ENCODE assay signal across 17 mouse cellular contexts in genomic region chr2:166492895-166493294, GRCm38 (mm10).
DNase-seq lines count a peak whose midpoint lies in the region; TF ChIP-seq lines count a peak whose summit lies in the region.
"Had no signal": no experiment of that assay in that cellular context is flagged by ENCODE, and none has a peak within 500 bp of the region (broad histone marks: within the 10 kb centered on the region; RNA-seq: fewer than 3 reads in every experiment).

No protein-coding gene starts in this region.

- no peak overlapping the region for H3K4me3 ChIP-seq in bone marrow macrophage, adult 2 months (ENCODE audit: insufficient read depth, low read length)
- no peak overlapping the region for H3K4me3 ChIP-seq in embryonic facial prominence, embryonic 10.5 days
- H3K4me3 ChIP-seq: forebrain, embryonic 12.5 days; heart, embryonic 10.5 days; liver, embryonic 13.5 days; neural tube, embryonic 12.5 days had no signal

- H3K9me3 ChIP-seq in embryonic facial prominence, embryonic 10.5 days = no peaks in the 10 kb centered on the region
- H3K9me3 ChIP-seq: forebrain, embryonic 12.5 days; heart, embryonic 10.5 days; liver, embryonic 13.5 days; neural tube, embryonic 12.5 days had no signal

- peaks cover 26% of the 10 kb centered on the region for H3K4me1 ChIP-seq in bone marrow macrophage, adult 2 months (ENCODE audit: control insufficient read depth, insufficient read depth, low read length)
- H3K4me1 ChIP-seq in embryonic facial prominence, embryonic 10.5 days = peaks cover 75% of the 10 kb centered on the region
- H3K4me1 ChIP-seq: liver, embryonic 13.5 days had no signal

- H3K27me3 ChIP-seq in embryonic facial prominence, embryonic 10.5 days (replicated peaks; ENCODE audit: low read depth, poor library complexity, severe bottlenecking) = no peaks in the 10 kb centered on the region
- H3K27me3 ChIP-seq: forebrain, embryonic 12.5 days; liver, embryonic 13.5 days; neural tube, embryonic 12.5 days had no signal

- TF ChIP-seq CTCF in bone marrow macrophage, adult 2 months (IDR thresholded peaks at IDR 0.05; ENCODE audit: low read depth, low read length) = no peak; the same call in 1 of the 2 replicates

- H3K36me3 ChIP-seq in embryonic facial prominence, embryonic 10.5 days (replicated peaks) = no peaks in the 10 kb centered on the region
- H3K36me3 ChIP-seq: forebrain, embryonic 12.5 days; heart, embryonic 10.5 days; liver, embryonic 13.5 days; neural tube, embryonic 12.5 days had no signal

- peak overlapping the region; percentile 42 for H3K27ac ChIP-seq in bone marrow macrophage, adult 2 months (ENCODE audit: insufficient read depth, low read depth, low read length)
- H3K27ac ChIP-seq in embryonic facial prominence, embryonic 10.5 days (replicated peaks) = peak overlapping the region; percentile 63; the same call in 1 of the 2 replicates
- H3K27ac ChIP-seq: forebrain, embryonic 12.5 days; liver, embryonic 13.5 days; neural tube, embryonic 12.5 days had no signal

- DNase-seq in kidney, adult 11 months = peak; percentile 26
- no peak for DNase-seq in kidney, postnatal 10 days
- no peak for DNase-seq in embryonic facial prominence, embryonic 10.5 days (ENCODE audit: low spot score)
- DNase-seq in kidney, postnatal 14 days = peak; percentile 25
- DNase-seq in B cell, adult 2 months = no peak
- no peak for DNase-seq in urinary bladder, postnatal 25 days (ENCODE audit: low spot score)
- DNase-seq: cerebellum, adult 9-11 months; embryo, embryonic 11 days; gastrocnemius, postnatal 25 days; heart, postnatal 36 days; layer of hippocampus, postnatal 36 days; liver, embryonic 13.5 days; spleen, adult 18-20 months had no signal

- WGBS in embryonic facial prominence, embryonic 10.5 days = 83% methylated on average over 12 of the region's 12 CpGs

- TF ChIP-seq POLR2A in bone marrow macrophage, adult 2 months (IDR thresholded peaks at IDR 0.05; ENCODE audit: borderline replicate concordance, low read depth, low read length) = no peak

Comparison
In these comparisons a context has a peak if more than half of its experiments do, and no peak if none do; other contexts are left out.
1. DNase-seq: peak in kidney, adult 11 months (single experiment) and kidney, postnatal 14 days (single experiment); none in kidney, postnatal 10 days (single experiment), embryonic facial prominence, embryonic 10.5 days (single experiment), B cell, adult 2 months (0 of 2) and urinary bladder, postnatal 25 days (single experiment).